Mouse (Mus musculus) mouse trophoblast stem cell (cell line): Measurements from ENCODE around the gene C8g.

Experiments
- in situ Hi-C, 2 experiments: fragments of 300-500 bp; cut with MseI, MboI; formaldehyde crosslinking; loops; 2 replicates in 1 of 2; 3 replicates in 1 of 2; pipeline ENCODE4 v1.15.1; 2025

C8g gene

GRCm38 (mm10) chr2:25468962-25469915, 32.3 kb downstream of the C8g start:
- in situ Hi-C loops, result no loop called here

GRCm38 (mm10) chr2:25467606-25468303, 33.8 kb downstream of the C8g start:
- in situ Hi-C loops, result no loop called here

GRCm38 (mm10) chr2:25465816-25466635, 35.5 kb downstream of the C8g start:
- in situ Hi-C loops, result no loop called here

GRCm38 (mm10) chr2:25465256-25465655, 36.3 kb downstream of the C8g start:
- in situ Hi-C loops, result no loop called here

GRCm38 (mm10) chr2:25463630-25464029, 37.9 kb downstream of the C8g start:
- in situ Hi-C loops, result no loop called here

GRCm38 (mm10) chr2:25461407-25461806, 40.1 kb downstream of the C8g start:
- in situ Hi-C loops, result no loop called here

- in situ Hi-C loops, result no loop called here
Observed at GRCm38 (mm10) chr2:25460551-25461309, 40.8 kb downstream of the C8g start, which contains the start of gene Paxx. TSS of gene Paxx (minus strand) at chr2:25461094.

GRCm38 (mm10) chr2:25460135-25460534, 41.4 kb downstream of the C8g start:
- in situ Hi-C loops, result no loop called here

- in situ Hi-C loops, result no loop called here
Observed at GRCm38 (mm10) chr2:25458911-25459310, 42.6 kb downstream of the C8g start.

- in situ Hi-C loops, result no loop called here
Observed at GRCm38 (mm10) chr2:25457022-25457896, 44.3 kb downstream of the C8g start.

- in situ Hi-C loops, result no loop called here
Observed at GRCm38 (mm10) chr2:25456205-25456953, 45.1 kb downstream of the C8g start, which contains the start of gene Clic3. TSS of gene Clic3 (plus strand) at chr2:25456838.

GRCm38 (mm10) chr2:25452951-25453350, 48.6 kb downstream of the C8g start:
- in situ Hi-C loops, result no loop called here

- in situ Hi-C loops, result no loop called here
Observed at GRCm38 (mm10) chr2:25450853-25451647, 50.5 kb downstream of the C8g start.
